Mouse (Mus musculus): ENCODE data around the gene Pp2d1.
"Not testable (repeated sequence)": the region's sequence is repeated elsewhere in the genome, so short reads cannot be mapped to it uniquely, and the experiment has no call there.

Pp2d1 gene

DNA sequence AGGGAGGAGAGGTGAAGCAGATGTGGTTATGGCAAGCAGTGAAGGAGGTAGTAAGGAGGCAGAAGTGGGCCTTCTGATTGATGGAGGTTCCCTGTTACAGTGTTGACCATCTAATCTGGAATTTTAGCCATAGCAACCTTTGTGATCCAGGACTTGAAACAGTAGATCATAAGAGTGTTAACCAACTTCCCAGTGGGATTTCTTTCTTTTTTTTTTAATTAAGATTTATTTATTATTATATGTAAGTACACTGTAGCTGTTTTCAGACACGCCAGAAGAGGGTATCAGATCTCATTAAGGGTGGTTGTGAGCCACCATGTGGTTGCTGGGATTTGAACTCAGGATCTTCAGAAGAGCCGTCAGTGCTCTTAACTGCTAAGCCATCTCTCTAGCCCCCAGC is at the start of gene Pp2d1:
TSS of gene Pp2d1 (minus strand) at position 101 of the 400 bp plus-strand sequence.
- DNase-seq: not testable (repeated sequence)

DNA sequence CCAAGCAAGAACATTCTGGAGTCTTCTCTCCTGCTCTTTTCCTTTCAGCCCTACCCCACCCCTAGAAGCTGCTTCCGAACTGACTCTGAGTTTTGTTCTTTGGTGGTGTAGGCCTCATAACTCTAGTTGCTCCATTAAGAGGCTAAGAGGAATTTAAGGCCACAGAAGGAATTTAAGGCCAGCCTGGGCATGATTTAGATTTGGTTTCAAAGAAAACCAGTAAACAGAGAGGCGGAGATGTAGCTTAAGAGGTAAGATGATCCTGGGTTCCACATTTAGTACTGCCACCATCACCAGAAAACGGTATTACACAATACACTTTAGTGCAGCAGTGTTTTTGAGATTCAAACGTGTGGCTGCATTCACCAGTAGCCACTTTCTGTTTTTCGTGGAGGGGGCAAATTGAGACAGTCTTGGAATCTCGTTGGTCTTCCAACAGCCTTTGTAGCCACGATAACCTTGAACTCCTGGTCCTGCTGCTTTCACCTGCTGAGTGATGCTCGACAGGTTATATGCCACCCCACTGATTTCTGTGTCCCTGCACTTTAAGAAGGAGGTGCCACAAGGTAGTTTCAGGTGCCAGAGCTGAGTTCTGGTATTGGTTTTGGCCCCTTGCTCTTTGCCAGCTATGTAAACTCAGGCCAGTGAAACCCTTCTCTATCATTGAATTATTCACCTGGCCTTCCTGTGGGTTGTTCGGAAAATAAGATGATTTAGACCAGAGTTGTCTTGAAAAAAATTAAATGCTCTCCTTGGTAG is 49.0 kb upstream of the Pp2d1 start:
- DNase-seq: no peak

DNA sequence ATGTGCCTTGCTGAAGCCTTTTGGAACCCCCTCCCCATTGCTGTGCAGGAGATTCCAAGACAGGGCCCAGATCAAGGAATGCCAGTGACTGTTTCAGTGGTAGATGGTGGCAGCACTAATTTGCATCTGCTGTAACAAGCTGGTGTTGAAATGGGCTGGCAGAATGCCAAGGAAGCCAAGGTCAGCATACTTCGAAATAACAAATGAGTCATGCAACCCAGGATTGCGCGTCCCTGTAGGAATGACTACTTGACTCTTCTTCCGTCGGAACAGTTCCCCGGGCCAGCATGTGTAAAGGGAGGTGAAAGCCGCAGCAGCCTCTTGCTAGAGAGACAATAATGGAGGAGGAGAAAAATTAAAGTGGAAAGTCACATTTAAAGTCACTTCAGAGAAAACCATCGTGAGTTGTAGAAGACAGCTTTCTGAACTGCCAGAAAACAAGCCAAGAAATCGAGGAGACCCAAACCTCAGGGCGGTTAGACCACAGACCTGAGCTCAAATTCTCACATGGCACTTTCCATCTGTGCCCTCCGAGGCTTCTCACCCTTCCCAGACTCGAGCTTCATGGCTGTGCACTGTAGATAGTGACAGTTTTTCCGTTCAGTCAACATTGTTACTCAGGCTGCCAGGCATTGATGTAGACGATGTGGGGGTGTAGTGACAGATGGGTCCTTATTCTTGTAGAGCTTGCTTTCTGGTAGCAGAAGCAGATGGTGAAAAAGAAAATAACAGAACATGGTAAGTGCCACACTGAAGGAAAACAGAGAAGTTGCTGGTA is 48.0 kb upstream of the Pp2d1 start:
- peak; percentile 48 to 50 for DNase-seq

DNA sequence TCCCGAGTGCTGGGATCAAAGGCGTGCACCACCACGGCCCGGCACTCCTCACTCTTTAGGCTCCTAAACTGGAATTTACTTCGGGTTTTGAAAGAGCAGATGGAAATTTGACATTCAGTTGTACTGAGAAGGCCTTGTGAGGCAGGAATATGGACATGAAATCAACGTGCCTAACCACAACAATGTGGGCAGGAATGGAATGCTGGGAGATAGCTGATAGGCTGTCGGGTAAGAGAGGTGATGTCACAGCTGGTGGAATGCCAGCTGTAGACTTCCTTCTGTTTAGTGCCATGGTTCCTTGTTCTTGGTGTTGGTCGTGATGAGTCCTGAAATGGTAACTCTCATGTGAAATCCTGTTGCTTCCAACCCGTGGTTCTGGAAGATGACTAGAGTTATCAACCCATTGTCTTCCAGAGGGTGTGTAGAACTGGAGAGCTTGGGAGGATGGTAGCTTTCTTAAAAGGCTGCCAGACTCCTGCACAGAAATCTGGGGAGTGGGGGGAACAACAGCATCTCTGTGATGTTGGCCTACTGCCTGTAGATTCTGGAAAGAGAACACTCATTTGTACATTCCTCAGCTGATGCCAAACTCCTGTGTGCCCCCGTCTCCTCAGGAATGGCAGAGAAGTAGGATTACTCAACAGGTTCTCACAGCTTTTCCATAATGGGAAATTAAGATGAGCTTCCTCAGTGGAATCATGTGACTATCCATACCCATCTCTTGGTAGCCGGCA is 44.8 kb upstream of the Pp2d1 start:
- no peak for DNase-seq

DNA sequence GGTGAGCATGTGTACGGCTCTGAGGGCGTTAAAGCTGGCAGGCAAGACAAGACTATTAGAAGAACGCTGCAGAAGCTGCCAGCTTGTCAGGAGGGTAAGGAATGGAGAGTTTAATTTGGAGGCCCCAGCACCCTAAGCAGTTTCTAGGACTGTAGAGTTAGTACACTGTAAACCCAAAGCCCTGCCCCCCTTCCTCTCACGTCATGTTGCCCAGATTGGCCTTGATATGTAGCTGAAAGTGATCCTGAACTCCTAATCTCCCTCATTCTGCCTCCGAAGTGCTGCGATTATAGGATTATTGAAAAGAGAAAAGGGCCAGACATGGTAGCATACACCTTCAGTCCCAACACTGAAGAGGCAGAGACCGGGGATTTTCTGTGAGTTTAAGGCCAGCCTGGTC is 43.6 kb upstream of the Pp2d1 start:
- no peak for DNase-seq

DNA sequence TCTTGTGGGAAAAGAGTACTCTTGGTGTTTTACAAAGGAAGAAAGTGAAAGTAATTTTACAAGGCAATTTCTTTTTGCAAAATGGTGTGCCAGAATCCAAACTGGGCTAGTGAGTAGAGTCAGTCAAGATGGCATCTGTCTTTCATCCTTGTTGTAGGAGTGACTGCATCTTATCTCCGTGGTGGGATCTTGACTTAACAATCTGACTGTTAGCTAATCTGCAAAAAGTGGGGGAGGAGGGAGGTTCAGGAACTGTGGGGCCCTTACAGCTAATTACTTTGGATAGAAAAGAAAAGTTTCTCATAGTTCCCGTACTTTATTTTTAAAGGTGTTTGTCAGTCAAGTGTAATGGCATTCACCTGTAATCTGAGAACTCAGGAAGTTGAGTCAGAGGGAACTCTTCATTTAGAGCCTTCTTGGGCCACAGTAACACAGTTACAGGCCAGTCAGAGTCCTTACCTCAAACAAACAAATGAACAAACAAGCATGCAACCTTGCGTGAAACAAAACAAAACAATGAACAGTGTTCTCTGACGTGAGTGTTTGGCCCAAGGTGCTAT is 42.9 kb upstream of the Pp2d1 start:
- no peak for DNase-seq

DNA sequence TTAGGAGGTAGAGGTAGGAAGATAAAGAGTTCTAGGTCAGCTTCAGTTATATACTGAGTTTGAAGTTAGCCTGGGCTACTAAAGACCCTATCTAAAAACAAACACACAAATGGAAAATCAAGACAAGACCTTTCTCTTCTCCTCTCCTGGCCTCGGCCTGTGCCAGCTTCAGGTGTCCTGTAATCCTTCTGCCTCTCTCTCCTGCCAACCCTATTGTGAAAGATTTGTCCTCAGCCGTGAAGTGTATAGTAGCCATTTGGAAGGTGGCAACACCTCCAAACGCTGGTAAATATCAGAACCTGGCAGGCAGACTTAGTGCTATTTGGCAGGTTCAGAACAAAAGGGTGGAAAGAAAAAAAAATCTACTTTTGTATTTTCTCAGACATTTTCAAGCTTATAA is 41.0 kb upstream of the Pp2d1 start:
- no peak for DNase-seq

DNA sequence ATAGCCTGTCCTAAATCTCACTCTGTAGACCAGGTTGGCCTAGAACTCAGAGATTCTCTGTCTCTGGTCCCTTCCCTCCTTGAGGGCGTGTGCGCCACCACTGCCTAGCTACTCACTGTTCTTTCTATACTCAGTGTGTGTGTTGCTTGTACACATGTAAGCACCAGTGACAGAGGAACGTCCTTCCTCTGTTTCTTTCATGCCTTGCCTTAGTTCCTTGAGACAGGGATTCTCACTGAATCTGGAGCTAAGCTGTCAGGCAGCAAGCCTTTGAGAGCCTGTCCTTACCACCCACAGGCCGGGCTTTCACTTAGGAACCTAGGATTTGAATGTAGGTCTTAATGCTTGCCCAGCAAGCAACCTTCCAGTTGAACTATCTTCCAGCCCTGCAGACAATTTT is 40.4 kb upstream of the Pp2d1 start:
- DNase-seq: no peak

DNA sequence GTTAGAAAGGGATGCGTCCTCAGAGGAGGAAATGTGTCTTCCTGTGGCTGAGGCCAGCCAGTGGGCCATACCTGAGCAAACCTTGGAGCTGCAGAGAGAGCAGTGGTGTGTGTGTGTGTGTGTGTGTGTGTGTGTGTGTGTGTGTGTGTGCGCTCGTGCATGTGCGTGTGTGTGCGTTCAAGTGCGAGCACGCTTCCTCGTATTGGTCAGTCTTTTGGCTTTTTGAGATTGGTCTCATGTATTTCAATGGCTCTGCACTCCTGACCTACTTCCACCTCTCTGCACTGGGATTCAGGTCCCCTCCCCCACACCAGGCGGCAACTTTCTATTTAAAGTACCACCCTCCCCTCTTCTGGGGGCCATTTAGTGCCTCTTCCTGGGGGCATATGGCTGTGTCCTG is 39.5 kb upstream of the Pp2d1 start:
- peak; percentile 45 to 50 for DNase-seq

DNA sequence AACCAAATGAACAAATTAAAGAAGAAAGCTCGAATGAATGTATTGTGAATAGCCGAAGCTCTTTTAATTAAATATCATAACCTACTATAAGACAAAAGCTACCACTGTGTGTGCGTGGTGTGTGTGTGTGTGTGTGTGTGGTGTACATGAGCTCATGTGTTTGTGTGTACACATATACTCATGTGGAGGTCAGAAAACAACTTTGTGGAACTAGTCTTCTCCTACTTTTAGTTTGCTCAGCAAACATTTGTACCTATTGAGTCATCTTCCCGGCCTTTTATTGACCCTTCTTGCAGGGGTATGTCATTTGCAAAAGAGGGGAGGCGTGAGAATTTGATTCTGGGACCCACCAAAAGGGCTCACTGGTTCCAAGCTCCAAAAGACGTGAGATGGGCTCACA is 39.0 kb upstream of the Pp2d1 start:
- no peak for DNase-seq

DNA sequence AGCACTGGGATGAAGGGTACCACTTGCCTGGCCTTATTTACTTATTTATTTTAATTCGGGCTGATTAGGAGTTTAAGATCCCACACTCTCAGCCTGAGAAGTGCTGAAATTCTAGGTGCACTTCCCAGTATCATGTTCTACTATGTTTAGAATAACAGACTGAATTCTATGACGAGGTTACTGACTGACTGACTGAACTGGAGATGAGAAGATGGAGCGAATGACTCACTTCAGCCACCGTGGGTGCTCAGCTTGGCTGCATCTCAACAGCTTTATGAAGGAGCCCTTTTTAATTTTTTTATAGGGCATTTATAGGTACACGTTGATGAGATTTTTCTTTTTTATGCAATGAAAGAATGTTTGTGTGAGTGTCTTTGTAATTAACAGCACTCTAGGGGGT is 38.5 kb upstream of the Pp2d1 start:
- DNase-seq: no peak

DNA sequence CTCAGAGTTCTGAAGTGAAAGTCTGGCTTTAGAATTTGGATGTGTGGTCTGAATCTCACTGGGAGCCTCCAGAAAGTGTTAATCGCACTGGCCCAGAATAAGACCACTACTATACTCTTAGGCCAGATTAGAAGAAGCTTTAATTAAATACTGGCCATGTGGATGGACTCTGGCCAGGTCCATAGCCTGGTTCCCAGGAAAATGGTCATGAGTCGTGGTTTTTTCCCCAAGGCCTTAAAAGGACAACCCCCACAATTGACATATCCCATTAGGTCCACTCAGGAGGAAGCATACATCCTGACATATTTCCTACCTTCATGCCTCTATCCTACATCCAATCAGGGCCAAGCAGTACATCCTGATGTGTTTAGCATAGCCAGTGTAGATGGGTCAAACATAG is 37.9 kb upstream of the Pp2d1 start:
- no peak for DNase-seq

DNA sequence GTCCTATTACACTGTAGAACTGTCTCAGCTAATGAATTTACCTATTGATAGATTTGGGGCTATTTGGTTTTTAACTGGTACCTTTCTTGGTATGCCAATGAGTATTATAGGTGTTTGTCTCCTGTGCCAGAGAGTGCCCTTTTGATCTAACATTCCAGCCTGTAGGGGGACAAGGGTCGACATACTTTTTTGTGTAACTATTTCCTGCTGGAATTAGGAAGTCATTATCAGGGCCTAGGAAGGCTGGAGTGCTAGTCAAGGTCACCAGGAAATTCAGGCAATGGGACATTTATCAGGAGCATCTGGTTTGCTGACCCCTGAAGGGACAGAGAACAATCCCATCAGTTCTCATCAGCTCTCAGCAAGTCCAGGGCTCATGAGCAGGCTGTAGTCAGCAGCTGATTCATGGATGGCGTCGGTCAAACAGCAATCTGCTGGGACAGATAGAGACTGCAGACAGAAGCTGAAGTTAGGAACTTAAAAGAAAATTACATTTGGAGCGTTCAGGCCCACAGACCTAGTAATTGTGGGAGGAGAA is 33.8 kb upstream of the Pp2d1 start:
- DNase-seq: no peak

DNA sequence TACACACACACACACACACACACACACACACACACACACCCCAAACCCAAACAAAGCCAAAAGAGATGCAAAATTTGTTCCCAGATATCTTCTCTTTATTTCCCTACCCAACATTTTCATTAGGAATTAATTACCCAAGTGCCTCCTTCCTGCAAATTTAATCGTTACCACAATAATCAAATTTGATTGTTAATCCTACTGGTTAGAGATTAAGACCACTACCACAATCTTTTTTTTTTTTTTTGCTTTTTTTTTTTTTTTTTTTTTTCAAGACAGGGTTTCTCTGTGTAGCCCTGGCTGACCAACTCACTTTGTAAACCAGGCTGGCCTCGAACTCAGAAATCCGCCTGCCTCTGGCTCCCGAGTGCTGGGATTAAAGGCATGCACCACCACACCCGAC is 31.7 kb upstream of the Pp2d1 start:
- not testable (repeated sequence) for DNase-seq

DNA sequence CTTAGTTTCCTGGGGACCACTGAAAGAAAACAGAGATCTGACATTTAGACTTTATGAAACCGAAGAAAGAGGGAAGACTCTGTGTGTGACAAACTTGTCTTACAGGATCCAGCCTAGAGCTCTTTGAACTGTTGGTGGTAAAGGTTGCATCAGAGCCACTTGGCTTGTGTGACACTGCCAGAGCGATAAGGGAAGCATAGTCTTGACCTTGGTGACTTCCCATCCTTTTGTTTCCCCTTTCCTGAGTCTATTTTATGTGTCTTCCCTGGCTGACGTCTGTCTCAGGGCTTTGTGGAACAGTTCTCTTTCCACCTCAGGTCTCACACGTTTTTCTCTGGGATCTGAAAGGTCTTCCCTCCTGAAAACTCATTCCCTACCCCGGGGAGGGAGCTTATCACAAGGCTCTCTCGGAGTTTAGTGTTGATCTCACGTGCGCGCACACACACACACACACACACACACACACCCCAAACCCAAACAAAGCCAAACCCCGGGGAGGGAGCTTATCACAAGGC is 31.2 kb upstream of the Pp2d1 start:
- no peak for DNase-seq

DNA sequence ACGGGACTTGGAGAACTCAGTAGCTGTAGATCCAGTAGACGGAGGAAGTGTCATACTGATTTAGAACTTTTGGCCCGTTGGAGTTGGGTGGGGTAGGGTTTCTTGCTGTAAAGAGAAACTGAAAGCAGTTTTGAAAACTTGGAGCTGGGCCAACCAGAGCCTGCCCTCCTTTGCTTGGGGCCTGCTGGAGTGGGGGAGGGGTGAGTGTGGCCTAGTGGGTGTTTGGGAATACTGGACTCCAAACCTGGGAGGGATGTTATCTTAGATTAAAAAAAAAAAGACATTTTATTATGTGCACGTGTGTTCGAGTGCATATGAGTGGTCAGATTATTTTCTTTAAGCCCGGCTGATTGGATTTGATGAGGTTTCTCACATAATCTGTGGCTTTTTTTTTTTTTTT is 30.6 kb upstream of the Pp2d1 start:
- DNase-seq: peak; percentile 75 to 78

DNA sequence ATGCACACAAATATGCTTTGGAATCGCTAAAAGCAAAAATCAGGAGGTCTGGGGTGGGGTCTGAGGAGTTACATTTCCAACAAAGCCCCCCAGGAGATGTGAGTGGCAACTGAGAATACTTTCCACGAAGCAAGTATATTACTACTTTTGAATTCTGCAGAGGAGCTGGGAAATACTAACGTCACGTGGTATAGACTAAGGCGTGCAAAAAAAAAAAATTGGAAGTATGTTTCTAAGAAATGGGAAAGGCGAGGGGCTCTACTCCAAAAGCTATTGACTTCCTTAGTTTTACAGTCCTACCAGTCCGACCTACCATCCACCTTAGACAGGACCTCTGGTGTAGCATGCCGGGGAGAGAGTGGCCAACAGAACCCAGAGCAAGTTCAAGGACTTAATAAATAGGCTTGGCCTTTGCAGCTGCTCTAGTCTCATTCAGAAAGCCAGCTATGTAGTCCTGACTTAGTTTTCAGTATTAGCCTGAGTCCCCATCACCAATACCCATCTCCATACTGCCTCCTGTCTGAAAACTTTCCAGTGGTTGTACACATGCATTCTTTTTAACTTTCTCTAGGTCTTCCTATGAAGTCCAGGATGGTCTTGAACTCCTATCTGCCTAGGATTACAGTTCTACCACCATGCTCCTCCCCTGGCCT is 29.6 kb upstream of the Pp2d1 start:
- no peak for DNase-seq

DNA sequence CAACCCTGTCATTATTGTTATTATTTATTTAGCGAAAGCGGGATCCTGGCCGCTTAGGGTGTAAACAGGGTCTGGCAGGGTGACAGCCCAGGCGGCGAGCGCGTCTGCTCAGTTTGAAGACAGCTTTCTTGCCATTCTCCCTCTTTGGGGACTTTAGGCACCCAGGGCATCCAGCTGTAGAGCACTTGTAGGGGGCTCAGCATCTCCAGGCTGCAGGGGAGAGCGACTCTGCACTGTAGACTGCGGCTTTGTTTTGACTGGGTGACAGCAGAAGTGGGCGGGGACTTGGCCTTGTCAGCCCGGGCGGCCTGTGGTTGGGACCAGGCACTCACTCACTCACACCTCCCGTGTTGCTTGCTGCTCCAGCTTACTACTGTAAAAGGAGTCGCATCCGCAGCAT is 28.9 kb upstream of the Pp2d1 start:
- peak; percentile 83 to 85 for DNase-seq

DNA sequence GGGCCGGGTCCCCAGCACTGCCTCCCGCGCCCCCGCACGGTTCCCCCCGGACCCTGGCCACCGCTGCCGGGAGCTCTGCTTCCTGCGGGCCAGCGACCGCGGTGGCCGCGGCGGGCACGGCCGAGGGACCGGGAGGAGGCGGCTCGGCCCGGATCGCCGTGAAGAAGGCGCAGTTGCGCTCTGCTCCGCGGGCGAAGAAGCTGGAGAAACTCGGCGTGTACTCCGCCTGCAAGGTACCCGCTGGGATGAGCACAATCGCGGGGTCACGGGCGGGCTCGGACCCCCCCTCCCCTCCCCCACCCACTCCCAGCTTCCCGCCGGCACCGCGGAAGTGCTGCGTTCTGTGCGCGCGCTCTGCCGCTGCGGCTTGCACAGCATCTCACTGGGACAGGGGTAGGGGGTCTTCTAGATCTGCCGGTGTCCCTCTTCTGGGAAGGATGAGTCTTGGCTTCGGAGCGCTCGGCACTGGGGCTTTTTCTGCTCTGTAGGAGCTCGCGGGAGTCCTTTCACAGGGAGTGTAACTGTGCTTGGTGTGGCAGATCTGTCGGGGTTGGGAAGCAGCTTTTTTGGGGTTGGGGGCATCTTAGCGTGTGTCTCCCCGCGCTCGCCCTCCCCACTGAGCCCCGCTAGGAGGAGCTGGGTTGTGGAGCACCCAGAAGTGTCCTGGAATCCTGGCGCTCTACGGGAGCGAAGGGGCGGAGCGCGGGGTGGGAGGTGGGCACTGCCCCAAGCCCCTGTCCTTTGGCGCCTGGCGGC is 28.3 kb upstream of the Pp2d1 start:
- DNase-seq: peak; percentile 55 to 60

DNA sequence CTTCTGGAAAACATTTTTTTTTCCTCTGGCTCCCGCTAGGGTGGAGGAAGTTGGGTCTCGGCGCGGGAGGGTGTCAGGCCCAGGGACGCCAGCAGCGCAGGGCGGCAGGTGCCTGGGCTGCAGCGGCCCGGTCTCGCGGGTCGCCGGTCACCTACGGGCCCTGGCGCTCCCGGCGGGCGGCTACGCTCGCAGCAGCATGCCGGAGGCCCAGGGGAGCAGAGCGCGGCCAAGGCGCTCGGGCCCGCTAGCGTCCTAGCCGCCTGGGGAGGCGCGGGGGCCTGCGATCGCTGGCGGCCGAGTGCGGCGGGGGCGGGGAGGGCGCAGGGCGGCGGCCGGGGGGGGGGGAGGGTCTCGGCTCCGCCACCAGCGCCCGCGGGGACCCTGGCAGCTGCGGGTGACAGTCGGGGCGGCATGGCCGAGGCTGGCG is 27.7 kb upstream of the Pp2d1 start:
- peak; percentile 68 to 72 for DNase-seq

DNA sequence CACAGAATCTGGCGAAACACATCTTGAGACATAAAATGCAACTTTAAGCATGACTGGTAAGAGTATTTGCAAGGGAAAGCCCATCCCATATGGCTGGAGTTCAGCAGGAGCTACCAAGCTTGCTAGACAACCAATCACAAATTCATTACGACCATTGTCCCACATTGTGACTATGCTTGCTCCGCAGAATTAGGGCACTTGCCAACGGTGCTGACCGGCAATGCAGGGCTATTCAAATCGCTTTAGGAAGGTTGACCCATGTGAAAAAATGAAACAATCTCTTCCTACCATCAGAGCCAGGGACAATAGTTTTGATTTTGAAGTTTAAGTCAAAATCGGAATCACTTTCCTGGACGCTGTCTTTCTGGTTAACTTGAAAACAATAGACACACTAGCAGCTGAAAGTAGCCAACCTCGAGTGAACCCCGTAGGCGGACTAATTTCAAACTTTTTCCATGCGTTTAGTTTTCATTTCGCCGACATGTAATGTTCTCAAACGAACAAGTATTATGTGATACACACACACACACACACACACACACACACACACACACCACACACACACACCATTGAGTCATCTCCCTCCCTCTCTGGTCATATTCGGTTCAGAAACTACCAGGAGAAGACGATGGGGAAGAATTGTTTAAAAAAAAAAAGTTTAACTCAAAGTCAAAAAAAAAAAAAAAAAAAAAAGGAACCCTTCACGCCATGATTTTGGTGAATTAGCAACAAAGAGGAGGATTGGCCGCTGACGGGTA is 27.1 kb upstream of the Pp2d1 start, which contains the start of gene Kat2b:
TSS of gene Kat2b (plus strand) at position 701 of the 758 bp plus-strand sequence.
- peak; percentile 27 to 32 for DNase-seq
